Mouse (Mus musculus) spleen, adult 2 months (tissue): ENCODE data around the gene Rbfox1.

Source experiments
- CTCF ChIP-seq: fragments of 200-500 bp; IDR thresholded peaks from 2 replicates; pipeline ENCODE4 v1.5.1; 2011; ENCODE audit warnings: mild to moderate bottlenecking, inconsistent platforms; ENCODE audit not compliant: insufficient read depth, insufficient read length, insufficient replicate concordance; ENCODE audit errors: extremely low read depth
- POLR2A ChIP-seq: fragments of 200-500 bp; IDR thresholded peaks from 2 replicates; pipeline ENCODE4 v1.6.1; 2011; ENCODE audit warnings: low read depth, low read length, inconsistent platforms

- TF ChIP-seq CTCF (no peak), POLR2A (no peak)
Measured at GRCm38 (mm10) chr16:7115945-7116344, 1230.8 kb downstream of the Rbfox1 start.
